Mouse (Mus musculus): ENCODE measurements around the gene Zbtb9. TPM values are rescaled to one million over a fixed set of nuclear protein-coding genes. Genes with fewer than 3 reads are reported as not detected.

The Zbtb9 gene
- polyA plus RNA-seq, 1 experiment from 2014 or later: 10.8 TPM

DNA sequence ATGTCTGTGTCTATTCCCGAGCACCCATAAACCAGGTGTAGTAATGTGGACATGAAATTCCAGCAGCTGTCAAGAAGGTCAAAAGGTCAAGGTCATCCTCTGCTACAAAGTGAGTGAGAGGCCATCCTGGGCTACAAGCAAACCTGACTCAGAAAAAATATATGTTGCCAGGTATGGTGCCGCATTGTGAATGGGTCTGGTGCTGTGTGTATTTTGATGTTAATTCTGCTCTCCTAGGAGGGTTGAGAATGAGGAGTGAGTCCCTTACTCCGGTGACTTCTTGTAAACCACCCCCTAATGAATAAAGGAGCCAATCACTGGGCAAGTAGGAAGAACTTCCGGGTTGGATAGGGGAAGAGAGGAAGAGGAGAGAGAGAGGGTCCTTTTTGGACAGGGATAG is 24.7 kb downstream of the Zbtb9 start:
- Histone ChIP-seq H3K4me3 (ENCODE audit: low read depth, low read length) (no peak overlapping the region), H3K27me3 (ENCODE audit: control insufficient read depth, insufficient read depth, low read length) (no peaks in the 10 kb centered on the region), H3K9ac (replicated peaks; ENCODE audit: low read depth, low read length) (no peak overlapping the region), H3K27ac (ENCODE audit: low read depth, low read length) (no peak overlapping the region), H3K9me3 (ENCODE audit: control insufficient read depth, low read length) (no peaks in the 10 kb centered on the region), H3K4me1 (ENCODE audit: control insufficient read depth, insufficient read depth, low read length) (no peaks in the 10 kb centered on the region), H3K36me3 (ENCODE audit: control insufficient read depth, insufficient read depth, low read length) (no peaks in the 10 kb centered on the region), H3K4me2 (ENCODE audit: low read depth, low read length) (no peak overlapping the region)
- no peak for ATAC-seq (ENCODE audit: low read depth)
- 76% methylated on average over 4 of the region's 4 CpGs for WGBS

GRCm38 (mm10) chr17:26998283-26998682 is 25.3 kb downstream of the Zbtb9 start:
- no peak overlapping the region for H3K27ac ChIP-seq (ENCODE audit: low read depth, low read length)
- H3K4me1 ChIP-seq (ENCODE audit: control insufficient read depth, insufficient read depth, low read length): no peaks in the 10 kb centered on the region
- H3K9ac ChIP-seq (replicated peaks; ENCODE audit: low read depth, low read length): no peak overlapping the region
- WGBS: 92% methylated on average over 15 of the region's 15 CpGs
- H3K36me3 ChIP-seq (ENCODE audit: control insufficient read depth, insufficient read depth, low read length): no peaks in the 10 kb centered on the region
- H3K27me3 ChIP-seq (ENCODE audit: control insufficient read depth, insufficient read depth, low read length): no peaks in the 10 kb centered on the region
- no peak for ATAC-seq (ENCODE audit: low read depth)
- H3K4me2 ChIP-seq (ENCODE audit: low read depth, low read length): no peak overlapping the region
- no peak overlapping the region for H3K4me3 ChIP-seq (ENCODE audit: low read depth, low read length)
- H3K9me3 ChIP-seq (ENCODE audit: control insufficient read depth, low read length): no peaks in the 10 kb centered on the region

- Histone ChIP-seq H3K9ac (replicated peaks; ENCODE audit: low read depth, low read length) (no peak overlapping the region), H3K36me3 (ENCODE audit: control insufficient read depth, insufficient read depth, low read length) (no peaks in the 10 kb centered on the region), H3K27me3 (ENCODE audit: control insufficient read depth, insufficient read depth, low read length) (no peaks in the 10 kb centered on the region), H3K27ac (ENCODE audit: low read depth, low read length) (no peak overlapping the region), H3K4me2 (ENCODE audit: low read depth, low read length) (no peak overlapping the region), H3K9me3 (ENCODE audit: control insufficient read depth, low read length) (no peaks in the 10 kb centered on the region), H3K4me3 (ENCODE audit: low read depth, low read length) (no peak overlapping the region), H3K4me1 (ENCODE audit: control insufficient read depth, insufficient read depth, low read length) (no peaks in the 10 kb centered on the region)
- WGBS: 66% methylated on average over 12 of the region's 12 CpGs
- no peak for ATAC-seq (ENCODE audit: low read depth)
Measured at GRCm38 (mm10) chr17:26999996-27000395, 27.0 kb downstream of the Zbtb9 start.

GRCm38 (mm10) chr17:27001151-27001550 is 28.2 kb downstream of the Zbtb9 start:
- H3K4me2 ChIP-seq (ENCODE audit: low read depth, low read length): no peak overlapping the region

GRCm38 (mm10) chr17:27001889-27002288 is 28.9 kb downstream of the Zbtb9 start:
- no peaks in the 10 kb centered on the region for H3K9me3 ChIP-seq (ENCODE audit: control insufficient read depth, low read length)
- no peak overlapping the region for H3K27ac ChIP-seq (ENCODE audit: low read depth, low read length)
- no peak overlapping the region for H3K9ac ChIP-seq (replicated peaks; ENCODE audit: low read depth, low read length)
- ATAC-seq (ENCODE audit: low read depth): no peak
- no peaks in the 10 kb centered on the region for H3K36me3 ChIP-seq (ENCODE audit: control insufficient read depth, insufficient read depth, low read length)
- H3K4me3 ChIP-seq (ENCODE audit: low read depth, low read length): no peak overlapping the region
- no peaks in the 10 kb centered on the region for H3K4me1 ChIP-seq (ENCODE audit: control insufficient read depth, insufficient read depth, low read length)
- H3K4me2 ChIP-seq (ENCODE audit: low read depth, low read length): no peak overlapping the region
- H3K27me3 ChIP-seq (ENCODE audit: control insufficient read depth, insufficient read depth, low read length): no peaks in the 10 kb centered on the region
- WGBS: 45% methylated on average over 6 of the region's 6 CpGs

More at GRCm38 (mm10) chr17:27001151-27001550, 28.2 kb downstream of the Zbtb9 start:
- Histone ChIP-seq H3K4me1 (ENCODE audit: control insufficient read depth, insufficient read depth, low read length) (no peaks in the 10 kb centered on the region), H3K9ac (replicated peaks; ENCODE audit: low read depth, low read length) (no peak overlapping the region), H3K36me3 (ENCODE audit: control insufficient read depth, insufficient read depth, low read length) (no peaks in the 10 kb centered on the region), H3K27ac (ENCODE audit: low read depth, low read length) (no peak overlapping the region), H3K9me3 (ENCODE audit: control insufficient read depth, low read length) (no peaks in the 10 kb centered on the region), H3K4me3 (ENCODE audit: low read depth, low read length) (no peak overlapping the region), H3K27me3 (ENCODE audit: control insufficient read depth, insufficient read depth, low read length) (no peaks in the 10 kb centered on the region)
- ATAC-seq (ENCODE audit: low read depth): no peak
- 81% methylated on average over 7 of the region's 7 CpGs for WGBS

- 38% methylated on average over 9 of the region's 9 CpGs for WGBS
- no peaks in the 10 kb centered on the region for H3K36me3 ChIP-seq (ENCODE audit: control insufficient read depth, insufficient read depth, low read length)
- no peak overlapping the region for H3K27ac ChIP-seq (ENCODE audit: low read depth, low read length)
- H3K4me1 ChIP-seq (ENCODE audit: control insufficient read depth, insufficient read depth, low read length): no peaks in the 10 kb centered on the region
- H3K9ac ChIP-seq (replicated peaks; ENCODE audit: low read depth, low read length): no peak overlapping the region
- no peak overlapping the region for H3K4me2 ChIP-seq (ENCODE audit: low read depth, low read length)
- no peak for ATAC-seq (ENCODE audit: low read depth)
- H3K27me3 ChIP-seq (ENCODE audit: control insufficient read depth, insufficient read depth, low read length): no peaks in the 10 kb centered on the region
- H3K4me3 ChIP-seq (ENCODE audit: low read depth, low read length): no peak overlapping the region
- H3K9me3 ChIP-seq (ENCODE audit: control insufficient read depth, low read length): no peaks in the 10 kb centered on the region
Measured at GRCm38 (mm10) chr17:27004431-27004830, 31.5 kb downstream of the Zbtb9 start.

DNA sequence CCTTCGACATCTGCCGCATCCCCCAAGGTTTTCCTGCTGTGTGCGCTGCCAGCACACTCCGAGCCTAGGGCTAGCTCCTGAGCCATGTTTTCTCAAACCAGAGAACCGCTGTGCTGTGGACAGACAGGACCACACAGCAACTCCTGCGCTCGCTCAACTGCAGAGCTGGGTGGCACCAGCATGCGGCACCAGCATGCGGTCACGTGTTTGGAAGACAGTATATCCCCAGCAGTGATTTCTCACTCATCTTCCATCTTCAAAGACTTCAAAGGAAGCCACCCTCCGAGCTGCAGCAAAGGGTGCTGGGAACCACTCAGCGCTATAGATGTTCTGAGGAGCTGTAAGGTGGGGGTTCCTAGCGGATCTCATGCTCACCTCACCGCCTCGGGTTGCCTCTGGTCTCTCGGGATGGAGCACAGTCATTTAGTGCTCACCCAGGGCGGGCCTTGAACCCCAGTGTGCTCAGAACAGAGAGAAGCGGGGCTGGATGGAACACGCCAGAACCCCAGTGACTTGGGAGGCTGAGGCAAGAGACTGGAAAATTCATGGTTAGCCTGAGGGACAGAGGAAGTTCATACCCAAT is 32.0 kb downstream of the Zbtb9 start:
- 39% methylated on average over 19 of the region's 19 CpGs for WGBS
- no peak for ATAC-seq (ENCODE audit: low read depth)

DNA sequence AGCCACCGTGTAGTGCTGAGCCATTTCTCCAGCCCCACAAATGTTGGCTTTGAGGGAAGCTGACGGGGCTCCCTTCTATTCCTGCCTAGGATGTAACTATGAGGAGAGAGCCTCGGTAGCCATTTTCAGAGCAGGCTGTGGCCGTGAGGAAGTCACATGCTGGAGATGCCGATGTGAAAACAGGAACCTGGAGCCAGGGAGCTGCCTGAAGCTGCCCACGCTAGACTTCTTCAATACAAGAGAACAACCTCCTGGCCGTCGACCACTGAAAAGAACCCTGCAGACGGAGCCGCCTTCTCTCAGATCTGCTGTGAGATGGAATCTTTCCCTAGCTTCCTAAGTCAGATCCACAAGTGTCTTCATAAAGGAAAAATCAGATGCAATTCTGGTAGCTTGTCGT is 32.7 kb downstream of the Zbtb9 start:
- Histone ChIP-seq H3K27me3 (ENCODE audit: control insufficient read depth, insufficient read depth, low read length) (no peaks in the 10 kb centered on the region), H3K9me3 (ENCODE audit: control insufficient read depth, low read length) (no peaks in the 10 kb centered on the region), H3K9ac (replicated peaks; ENCODE audit: low read depth, low read length) (no peak overlapping the region), H3K4me3 (ENCODE audit: low read depth, low read length) (no peak overlapping the region), H3K4me1 (ENCODE audit: control insufficient read depth, insufficient read depth, low read length) (no peaks in the 10 kb centered on the region), H3K36me3 (ENCODE audit: control insufficient read depth, insufficient read depth, low read length) (no peaks in the 10 kb centered on the region), H3K4me2 (ENCODE audit: low read depth, low read length) (no peak overlapping the region), H3K27ac (ENCODE audit: low read depth, low read length) (no peak overlapping the region)
- 71% methylated on average over 11 of the region's 11 CpGs for WGBS
- no peak for ATAC-seq (ENCODE audit: low read depth)

More for the DNA sequence above, 32.0 kb downstream of the Zbtb9 start:
- Histone ChIP-seq H3K27me3 (ENCODE audit: control insufficient read depth, insufficient read depth, low read length) (no peaks in the 10 kb centered on the region), H3K4me1 (ENCODE audit: control insufficient read depth, insufficient read depth, low read length) (no peaks in the 10 kb centered on the region), H3K9me3 (ENCODE audit: control insufficient read depth, low read length) (no peaks in the 10 kb centered on the region), H3K4me2 (ENCODE audit: low read depth, low read length) (no peak overlapping the region), H3K27ac (ENCODE audit: low read depth, low read length) (no peak overlapping the region), H3K9ac (replicated peaks; ENCODE audit: low read depth, low read length) (no peak overlapping the region), H3K36me3 (ENCODE audit: control insufficient read depth, insufficient read depth, low read length) (no peaks in the 10 kb centered on the region), H3K4me3 (ENCODE audit: low read depth, low read length) (no peak overlapping the region)

DNA sequence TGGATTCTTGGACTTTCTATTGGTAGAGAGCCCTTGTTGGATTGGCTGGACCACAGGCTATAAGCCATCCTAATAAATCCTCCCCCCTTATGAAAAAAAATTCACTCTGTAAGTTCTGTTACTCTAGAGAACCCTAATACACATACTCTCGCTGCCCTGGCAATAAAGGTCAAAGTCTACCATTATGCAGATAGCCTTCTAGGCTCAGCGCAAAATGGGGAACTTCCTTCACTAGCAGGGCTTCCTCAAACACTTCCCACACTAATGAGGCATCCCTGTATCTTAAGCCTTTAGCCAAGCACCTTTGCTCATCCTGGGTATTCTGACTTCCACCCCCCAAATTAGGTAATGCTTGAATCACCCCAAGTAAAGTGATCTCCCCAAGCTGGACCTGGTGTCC is 35.3 kb downstream of the Zbtb9 start:
- 82% methylated on average over 2 of the region's 2 CpGs for WGBS
- H3K4me2 ChIP-seq (ENCODE audit: low read depth, low read length): no peak overlapping the region
- no peak overlapping the region for H3K9ac ChIP-seq (replicated peaks; ENCODE audit: low read depth, low read length)
- 0 out of 2 replicates have a peak, but pooled peaks cover 2% of the 10 kb centered on the region for H3K4me1 ChIP-seq (ENCODE audit: control insufficient read depth, insufficient read depth, low read length)
- H3K27ac ChIP-seq (ENCODE audit: low read depth, low read length): no peak overlapping the region
- no peak overlapping the region for H3K4me3 ChIP-seq (ENCODE audit: low read depth, low read length)
- no peaks in the 10 kb centered on the region for H3K27me3 ChIP-seq (ENCODE audit: control insufficient read depth, insufficient read depth, low read length)
- no peaks in the 10 kb centered on the region for H3K36me3 ChIP-seq (ENCODE audit: control insufficient read depth, insufficient read depth, low read length)
- no peaks in the 10 kb centered on the region for H3K9me3 ChIP-seq (ENCODE audit: control insufficient read depth, low read length)
- no peak for ATAC-seq (ENCODE audit: low read depth)
